Mouse (Mus musculus) liver, embryonic 16.5 days (tissue): ENCODE results near the gene Rpl9-ps6. TPM values are rescaled to one million over a fixed set of nuclear protein-coding genes. Genes with fewer than 3 reads are reported as not detected.
"Not testable (repeated sequence)": the region's sequence is repeated elsewhere in the genome, so short reads cannot be mapped to it uniquely, and the experiment has no call there.

ENCODE experiments used
- ATAC-seq: fragments of 200-750 bp; cut with Nextera tagmentation; 2 replicates; pipeline ENCODE4 v1.8.0; 2017; ENCODE audit warnings: low read depth, mild to moderate bottlenecking, moderate number of reproducible peaks, moderate library complexity
- H3K27ac ChIP-seq: fragments of 300-500 bp; sonication (generic); 2 replicates; pipeline ENCODE4 v1.5.1; 2014; ENCODE audit warnings: mild to moderate bottlenecking, low read length
- H3K27me3 ChIP-seq: fragments of 300-500 bp; sonication (generic); 2 replicates; pipeline ENCODE4 v1.6.1; 2014; ENCODE audit warnings: low read depth, low read length, mixed read lengths; ENCODE audit not compliant: control insufficient read depth, insufficient read depth
- H3K36me3 ChIP-seq: fragments of 300-500 bp; sonication (generic); 2 replicates; pipeline ENCODE4 v1.6.1; 2014; ENCODE audit warnings: mild to moderate bottlenecking; ENCODE audit not compliant: control insufficient read depth, insufficient read depth
- H3K4me1 ChIP-seq: fragments of 300-500 bp; sonication (generic); 2 replicates; pipeline ENCODE4 v1.6.1; 2014; ENCODE audit warnings: low read depth, low read length, mixed read lengths; ENCODE audit not compliant: control insufficient read depth
- H3K4me2 ChIP-seq: fragments of 300-500 bp; sonication (generic); 2 replicates; pipeline ENCODE4 v1.6.1; 2014; ENCODE audit warnings: low read depth, low read length, mixed read lengths
- H3K4me3 ChIP-seq: fragments of 300-500 bp; sonication (generic); 2 replicates; pipeline ENCODE4 v1.5.1; 2014; ENCODE audit warnings: low read depth, mild to moderate bottlenecking, low read length
- H3K9ac ChIP-seq: fragments of 300-500 bp; sonication (generic); 2 replicates; pipeline ENCODE4 v1.6.1; 2014; ENCODE audit warnings: low read depth, low read length
- H3K9me3 ChIP-seq: fragments of 300-500 bp; sonication (generic); replicated peaks from 2 replicates; pipeline ENCODE4 v1.6.1; 2016; ENCODE audit warnings: low read length; ENCODE audit not compliant: control insufficient read depth
- WGBS: fragments of 180-500 bp; shearing (Covaris S2); extraction: QIAGEN DNeasy Blood & Tissue Kit; methylation state at CpG from one replicate; pipeline ENCODE4 v1.1.7; 2014; ENCODE audit not compliant: insufficient replicate concordance; 5-methylcytosine and 5-hydroxymethylcytosine counted together
- polyA plus RNA-seq: library from polyadenylated mRNA; unstranded; fragments of >200 nt; fragmentation: Nextera tagmentation; extraction: Ambion mirVana; gene quantifications from 2 replicates; pipeline ENCODE4 v1.2.1, GENCODE M21; 2015

Rpl9-ps6 gene
- polyA plus RNA-seq, 1 experiment from 2014 or later = 34.8 TPM

- Histone ChIP-seq H3K4me1 (peaks cover 43% of the 10 kb centered on the region), H3K27ac (peak overlapping the region; percentile 94), H3K4me2 (peak overlapping the region; percentile 49), H3K36me3 (no peaks in the 10 kb centered on the region), H3K9me3 (no peaks in the 10 kb centered on the region), H3K4me3 (peak overlapping the region; percentile 19), H3K9ac (peak overlapping the region; percentile 51), H3K27me3 (no peaks in the 10 kb centered on the region)
- ATAC-seq = peak; percentile 92
- 28% methylated on average over 12 of the region's 12 CpGs for WGBS
Observed at GRCm38 (mm10) chr19:32476016-32476711, 9.8 kb upstream of the Rpl9-ps6 start.

GRCm38 (mm10) chr19:32470570-32471263 is 4.3 kb upstream of the Rpl9-ps6 start:
- no peaks in the 10 kb centered on the region for H3K9me3 ChIP-seq
- no peak overlapping the region for H3K9ac ChIP-seq
- no peak overlapping the region for H3K27ac ChIP-seq
- peak; percentile 25; the same call in 1 of the 2 replicates for ATAC-seq
- no peaks in the 10 kb centered on the region for H3K27me3 ChIP-seq
- H3K4me3 ChIP-seq = no peak overlapping the region
- WGBS = 71% methylated on average over 13 of the region's 13 CpGs
- H3K4me1 ChIP-seq = peaks cover 14% of the 10 kb centered on the region
- no peak overlapping the region for H3K4me2 ChIP-seq
- H3K36me3 ChIP-seq = no peaks in the 10 kb centered on the region

GRCm38 (mm10) chr19:32470059-32470497 is 3.7 kb upstream of the Rpl9-ps6 start:
- H3K27me3 ChIP-seq = no peaks in the 10 kb centered on the region
- no peak overlapping the region for H3K4me3 ChIP-seq
- H3K4me1 ChIP-seq = peaks cover 8% of the 10 kb centered on the region
- no peaks in the 10 kb centered on the region for H3K9me3 ChIP-seq
- WGBS = 15% methylated on average over 6 of the region's 6 CpGs
- H3K9ac ChIP-seq = no peak overlapping the region
- H3K4me2 ChIP-seq = no peak overlapping the region
- H3K36me3 ChIP-seq = no peaks in the 10 kb centered on the region
- 0 out of 2 replicates have a peak, but pooled peaks have one; percentile 21 for ATAC-seq
- H3K27ac ChIP-seq = no peak overlapping the region

- Histone ChIP-seq H3K27me3 (no peaks in the 10 kb centered on the region), H3K36me3 (no peaks in the 10 kb centered on the region), H3K9ac (no peak overlapping the region), H3K4me2 (no peak overlapping the region), H3K27ac (no peak overlapping the region), H3K4me3 (no peak overlapping the region), H3K9me3 (no peaks in the 10 kb centered on the region), H3K4me1 (peaks cover 4% of the 10 kb centered on the region)
- no peak for ATAC-seq
- WGBS = 58% methylated on average over 5 of the region's 5 CpGs
Observed at GRCm38 (mm10) chr19:32467325-32467724, 947 bp upstream of the Rpl9-ps6 start.

GRCm38 (mm10) chr19:32465228-32465627 is 1.1 kb downstream of the Rpl9-ps6 start:
- Histone ChIP-seq H3K27me3 (no peaks in the 10 kb centered on the region), H3K27ac (no peak overlapping the region), H3K4me2 (no peak overlapping the region), H3K9me3 (no peaks in the 10 kb centered on the region), H3K4me1 (peaks cover under 1% of the 10 kb centered on the region), H3K36me3 (no peaks in the 10 kb centered on the region), H3K4me3 (no peak overlapping the region), H3K9ac (no peak overlapping the region)
- 52% methylated on average over 4 of the region's 4 CpGs for WGBS
- no peak for ATAC-seq

GRCm38 (mm10) chr19:32463037-32463436 is 3.3 kb downstream of the Rpl9-ps6 start:
- no peak overlapping the region for H3K4me2 ChIP-seq
- no peak for ATAC-seq

GRCm38 (mm10) chr19:32457631-32458030 is 8.7 kb downstream of the Rpl9-ps6 start:
- not testable (repeated sequence) for H3K9ac ChIP-seq, H3K4me1 ChIP-seq, H3K27ac ChIP-seq, H3K4me2 ChIP-seq, H3K36me3 ChIP-seq, ATAC-seq, H3K27me3 ChIP-seq, H3K9me3 ChIP-seq, H3K4me3 ChIP-seq
- WGBS = 61% methylated on average over 8 of the region's 8 CpGs

More at GRCm38 (mm10) chr19:32463037-32463436, 3.3 kb downstream of the Rpl9-ps6 start:
- Histone ChIP-seq H3K9ac (no peak overlapping the region), H3K4me3 (no peak overlapping the region), H3K4me1 (no peaks in the 10 kb centered on the region; the same call in 1 of the 2 replicates), H3K27me3 (no peaks in the 10 kb centered on the region), H3K27ac (no peak overlapping the region), H3K9me3 (no peaks in the 10 kb centered on the region), H3K36me3 (no peaks in the 10 kb centered on the region)
- WGBS = 75% methylated on average over 6 of the region's 6 CpGs

- H3K27me3 ChIP-seq = no peaks in the 10 kb centered on the region
- H3K4me2 ChIP-seq = no peak overlapping the region
- H3K4me3 ChIP-seq = no peak overlapping the region
- H3K9ac ChIP-seq = no peak overlapping the region
- no peaks in the 10 kb centered on the region for H3K4me1 ChIP-seq
- no peak for ATAC-seq
- H3K36me3 ChIP-seq = no peaks in the 10 kb centered on the region
- WGBS = 69% methylated on average over 2 of the region's 2 CpGs
- H3K9me3 ChIP-seq = no peaks in the 10 kb centered on the region
- H3K27ac ChIP-seq = no peak overlapping the region
Observed at GRCm38 (mm10) chr19:32456744-32457143, 9.6 kb downstream of the Rpl9-ps6 start.

GRCm38 (mm10) chr19:32452231-32452630 is 14.1 kb downstream of the Rpl9-ps6 start:
- H3K4me3 ChIP-seq = no peak overlapping the region
- no peak overlapping the region for H3K27ac ChIP-seq
- ATAC-seq = no peak
- H3K36me3 ChIP-seq = no peaks in the 10 kb centered on the region
- H3K9ac ChIP-seq = no peak overlapping the region
- no peaks in the 10 kb centered on the region for H3K9me3 ChIP-seq
- no peaks in the 10 kb centered on the region for H3K4me1 ChIP-seq
- no peaks in the 10 kb centered on the region for H3K27me3 ChIP-seq
- 63% methylated on average over 4 of the region's 4 CpGs for WGBS
- no peak overlapping the region for H3K4me2 ChIP-seq
